ENCODE assay signal across 10 mouse cellular contexts in genomic region chr14:100558378-100558777, GRCm38 (mm10).
DNase-seq lines count a peak whose midpoint lies in the region; ATAC-seq and TF ChIP-seq lines count a peak whose summit lies in the region.
"Had no signal": no experiment of that assay in that cellular context is flagged by ENCODE, and none has a peak within 500 bp of the region (broad histone marks: within the 10 kb centered on the region; RNA-seq: fewer than 3 reads in every experiment).

No protein-coding gene starts in this region.

- peak; percentile 24; the same call in 1 of the 2 replicates for TF ChIP-seq CTCF in heart, adult 2 months (IDR thresholded peaks at IDR 0.05)
- TF ChIP-seq CTCF in kidney, postnatal 0 days (IDR thresholded peaks at IDR 0.05; ENCODE audit: low read depth), result no peak
- TF ChIP-seq CTCF in thymus, adult 2 months (IDR thresholded peaks at IDR 0.05; ENCODE audit: borderline replicate concordance, control insufficient read depth, extremely low read depth, insufficient read depth, low read length, poor library complexity), result no peak

- peak overlapping the region; percentile 39 for H3K4me2 ChIP-seq in kidney, postnatal 0 days (ENCODE audit: low read length)
- 0 out of 2 replicates have a peak overlapping the region, but pooled peaks have one; percentile 6 for H3K4me2 ChIP-seq in neural tube, embryonic 13.5 days

- H3K79me2 ChIP-seq in heart, adult 2 months (replicated peaks; ENCODE audit: control insufficient read depth, insufficient read depth, low read length), result no peaks in the 10 kb centered on the region

- no peaks in the 10 kb centered on the region for H3K27me3 ChIP-seq in heart, adult 2 months (ENCODE audit: control insufficient read depth, insufficient read depth, low read length)
- H3K27me3 ChIP-seq in kidney, postnatal 0 days (ENCODE audit: insufficient read depth, low read length), result no peaks in the 10 kb centered on the region
- H3K27me3 ChIP-seq in neural tube, embryonic 13.5 days, result no peaks in the 10 kb centered on the region
- H3K27me3 ChIP-seq in thymus, adult 2 months (ENCODE audit: control insufficient read depth, insufficient read depth, low read length), result no peaks in the 10 kb centered on the region

- no peak overlapping the region for H3K27ac ChIP-seq in heart, adult 2 months
- no peak overlapping the region for H3K27ac ChIP-seq in kidney, postnatal 0 days
- peak overlapping the region; percentile 59; the same call in 1 of the 2 replicates for H3K27ac ChIP-seq in neural tube, embryonic 13.5 days (replicated peaks)
- no peak overlapping the region for H3K27ac ChIP-seq in thymus, adult 2 months (ENCODE audit: control insufficient read depth, insufficient read depth, low read length)

- peaks cover 4% of the 10 kb centered on the region; the same call in 1 of the 2 replicates for H3K4me1 ChIP-seq in heart, adult 2 months (ENCODE audit: control insufficient read depth, insufficient read depth, low read length)
- no peaks in the 10 kb centered on the region for H3K4me1 ChIP-seq in kidney, postnatal 0 days (replicated peaks; ENCODE audit: insufficient read depth, low read length)
- peaks cover 10% of the 10 kb centered on the region for H3K4me1 ChIP-seq in neural tube, embryonic 13.5 days (replicated peaks)
- no peaks in the 10 kb centered on the region for H3K4me1 ChIP-seq in thymus, adult 2 months (replicated peaks; ENCODE audit: control insufficient read depth, insufficient read depth, low read length)

- H3K36me3 ChIP-seq in heart, adult 2 months (ENCODE audit: control insufficient read depth, insufficient read depth, low read length), result no peaks in the 10 kb centered on the region
- H3K36me3 ChIP-seq in kidney, postnatal 0 days (ENCODE audit: insufficient read depth, low read length), result no peaks in the 10 kb centered on the region
- H3K36me3 ChIP-seq in neural tube, embryonic 13.5 days, result no peaks in the 10 kb centered on the region
- no peaks in the 10 kb centered on the region for H3K36me3 ChIP-seq in thymus, adult 2 months (ENCODE audit: control insufficient read depth, insufficient read depth, low read length)

- H3K4me3 ChIP-seq in heart, adult 2 months, result no peak overlapping the region
- H3K4me3 ChIP-seq in kidney, postnatal 0 days (replicated peaks; ENCODE audit: low read depth, low read length), result no peak overlapping the region
- H3K4me3 ChIP-seq in neural tube, embryonic 13.5 days, result no peak overlapping the region
- no peak overlapping the region for H3K4me3 ChIP-seq in thymus, adult 2 months (ENCODE audit: control insufficient read depth, insufficient read depth, low read length)
- H3K4me3 ChIP-seq: erythroblast, embryonic 14.5 days; myocyte had no signal

- WGBS in heart, adult 2 months, result 19% methylated on average over 4 of the region's 4 CpGs
- WGBS in kidney, postnatal 0 days, result 11% methylated on average over 4 of the region's 4 CpGs
- 8% methylated on average over 4 of the region's 4 CpGs for WGBS in neural tube, embryonic 13.5 days
- WGBS in thymus, adult 2 months, result 47% methylated on average over 4 of the region's 4 CpGs

- DNase-seq in left cerebral cortex, postnatal 10 days (ENCODE audit: extremely low spot score in 1 of 2, low spot score in 2 of 2), result peak; percentile 4 to 77
- no peak for DNase-seq in left cerebral cortex, postnatal 25 days (ENCODE audit: low spot score in 2 of 2)
- peak; percentile 54 for DNase-seq in embryo, embryonic 10.5 days (ENCODE audit: low spot score)
- DNase-seq in heart, adult 2 months, result peak; percentile 71 to 74
- DNase-seq in kidney, postnatal 0 days (ENCODE audit: low spot score), result peak; percentile 39
- no peak for DNase-seq in thymus, adult 2 months
- DNase-seq in cerebellum, adult 9-10 months, result no peak

- H3K9me3 ChIP-seq in kidney, postnatal 0 days (replicated peaks; ENCODE audit: low read length), result no peaks in the 10 kb centered on the region
- no peaks in the 10 kb centered on the region for H3K9me3 ChIP-seq in neural tube, embryonic 13.5 days

- intact Hi-C loops in left cerebral cortex, postnatal 10 days (cut with DNase I), result no loop called here
- intact Hi-C loops in left cerebral cortex, postnatal 25 days (cut with DNase I), result no loop called here
- intact Hi-C loops in heart, adult 2 months (cut with DNase I), result loop anchor here (5.0 kb wide), 1 partner anchor 49 kb away; no protein-coding TSS in a partner anchor

- ATAC-seq in kidney, postnatal 0 days (replicated peaks; ENCODE audit: low FRiP score, low read depth), result no peak; the same call in 1 of the 2 replicates
- peak; percentile 74 for ATAC-seq in neural tube, embryonic 13.5 days (ENCODE audit: low read depth)

- TF ChIP-seq POLR2A in heart, adult 2 months (IDR thresholded peaks at IDR 0.05; ENCODE audit: insufficient read depth, low read depth, low read length), result no peak
- TF ChIP-seq POLR2A in thymus, adult 2 months (IDR thresholded peaks at IDR 0.05; ENCODE audit: control insufficient read depth, extremely low read depth, insufficient read depth, low read length, poor library complexity), result no peak

- TF ChIP-seq EP300 in heart, adult 2 months (IDR thresholded peaks at IDR 0.05; ENCODE audit: insufficient read depth, low read depth, low read length), result no peak

- H3K9ac ChIP-seq in heart, adult 2 months (ENCODE audit: low read depth, low read length), result no peak overlapping the region
- no peak overlapping the region for H3K9ac ChIP-seq in kidney, postnatal 0 days (ENCODE audit: low read depth, low read length)
- no peak overlapping the region for H3K9ac ChIP-seq in neural tube, embryonic 13.5 days

Comparison
In these comparisons a context has a peak if more than half of its experiments do, and no peak if none do; other contexts are left out.
1. DNase-seq: peak in left cerebral cortex, postnatal 10 days (2 of 2), embryo, embryonic 10.5 days (single experiment), heart, adult 2 months (2 of 2) and kidney, postnatal 0 days (single experiment); none in left cerebral cortex, postnatal 25 days (0 of 2), thymus, adult 2 months (single experiment) and cerebellum, adult 9-10 months (single experiment).